ENCODE assay signal across 9 mouse cellular contexts in the genomic region with DNA sequence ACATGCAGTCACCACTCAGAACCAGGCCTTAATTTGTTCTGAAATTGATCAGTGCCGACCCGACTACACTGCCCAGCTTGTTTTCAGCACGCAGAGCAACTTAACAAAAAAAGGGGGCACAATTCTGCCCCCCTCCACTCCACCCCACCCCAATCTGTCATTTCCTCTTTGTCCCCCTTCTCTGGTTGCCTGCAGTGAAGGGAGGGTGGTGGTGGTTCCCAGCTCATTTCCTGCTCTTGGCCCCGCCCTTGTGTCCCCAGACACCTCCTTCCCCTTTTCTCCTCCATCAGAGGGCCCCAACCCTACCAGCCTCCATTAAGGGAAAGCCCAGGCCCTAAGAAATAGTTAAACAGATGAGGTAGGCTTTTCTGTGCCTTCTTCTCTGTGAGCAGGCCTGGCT. TPM values are rescaled to one million over a fixed set of nuclear protein-coding genes. Genes with fewer than 3 reads are reported as not detected.
DNase-seq lines count a peak whose midpoint lies in the region; ATAC-seq and TF ChIP-seq lines count a peak whose summit lies in the region.
"Had no signal": no experiment of that assay in that cellular context is flagged by ENCODE, and none has a peak within 500 bp of the region (broad histone marks: within the 10 kb centered on the region; RNA-seq: fewer than 3 reads in every experiment).

No protein-coding gene starts in this region.

- peak overlapping the region; percentile 27 to 32; a peak in 2 of 4 replicates for H3K4me3 ChIP-seq in ES-E14 (ENCODE audit: insufficient read depth in 1 of 2, low read depth in 1 of 2, low read length in 2 of 2, poor library complexity in 1 of 2, severe bottlenecking in 1 of 2)
- H3K4me3 ChIP-seq in liver, embryonic 11.5 days (ENCODE audit: low read depth, low read length), result peak overlapping the region; percentile 35
- H3K4me3 ChIP-seq in midbrain, embryonic 16.5 days (ENCODE audit: low read depth, low read length), result no peak overlapping the region
- H3K4me3 ChIP-seq in forebrain, embryonic 12.5 days (replicated peaks), result no peak overlapping the region
- H3K4me3 ChIP-seq: neural tube, embryonic 13.5 days had no signal

- H3K27ac ChIP-seq in ES-E14 (ENCODE audit: insufficient read depth, low read depth, low read length, poor library complexity, severe bottlenecking), result 0 out of 2 replicates have a peak overlapping the region, but pooled peaks have one; percentile 8
- H3K27ac ChIP-seq in liver, embryonic 11.5 days (ENCODE audit: low read depth, low read length), result no peak overlapping the region
- no peak overlapping the region for H3K27ac ChIP-seq in midbrain, embryonic 16.5 days (ENCODE audit: low read length)
- H3K27ac ChIP-seq in forebrain, embryonic 12.5 days, result no peak overlapping the region
- H3K27ac ChIP-seq: neural tube, embryonic 13.5 days had no signal

- H3K4me1 ChIP-seq in ES-E14 (ENCODE audit: control insufficient read depth in 2 of 2, insufficient read depth in 2 of 2, low read length in 2 of 2, poor library complexity in 1 of 2), result peaks cover 5 to 31% of the 10 kb centered on the region in 2 experiments; a peak in 3 of 4 replicates
- no peaks in the 10 kb centered on the region; the same call in none of the 2 replicates for H3K4me1 ChIP-seq in liver, embryonic 11.5 days (replicated peaks; ENCODE audit: control insufficient read depth, insufficient read depth, low read length)
- no peaks in the 10 kb centered on the region for H3K4me1 ChIP-seq in midbrain, embryonic 16.5 days (ENCODE audit: control insufficient read depth, insufficient read depth, low read length)
- no peaks in the 10 kb centered on the region for H3K4me1 ChIP-seq in forebrain, embryonic 12.5 days
- H3K4me1 ChIP-seq: neural tube, embryonic 13.5 days had no signal

- no peaks in the 10 kb centered on the region for H3K9me3 ChIP-seq in ES-E14 (ENCODE audit: control insufficient read depth, insufficient read depth, low read depth, low read length)
- no peaks in the 10 kb centered on the region for H3K9me3 ChIP-seq in liver, embryonic 11.5 days (ENCODE audit: control insufficient read depth, low read length)
- no peaks in the 10 kb centered on the region for H3K9me3 ChIP-seq in midbrain, embryonic 16.5 days (replicated peaks; ENCODE audit: control insufficient read depth, low read length, poor library complexity, severe bottlenecking)
- no peaks in the 10 kb centered on the region for H3K9me3 ChIP-seq in forebrain, embryonic 12.5 days
- H3K9me3 ChIP-seq: neural tube, embryonic 13.5 days had no signal

- WGBS in liver, embryonic 11.5 days, result 46% methylated on average over 4 of the region's 4 CpGs
- WGBS in midbrain, embryonic 16.5 days, result 88% methylated on average over 4 of the region's 4 CpGs
- 83% methylated on average over 4 of the region's 4 CpGs for WGBS in forebrain, embryonic 12.5 days

- no peaks in the 10 kb centered on the region for H3K27me3 ChIP-seq in liver, embryonic 11.5 days (replicated peaks; ENCODE audit: control insufficient read depth, insufficient read depth, low read length)
- no peaks in the 10 kb centered on the region for H3K27me3 ChIP-seq in midbrain, embryonic 16.5 days (ENCODE audit: control insufficient read depth, insufficient read depth, low read depth, low read length)
- peaks cover 14% of the 10 kb centered on the region; the same call in 1 of the 2 replicates for H3K27me3 ChIP-seq in forebrain, embryonic 12.5 days
- H3K27me3 ChIP-seq: neural tube, embryonic 13.5 days had no signal

- peak overlapping the region; percentile 61 for H3K4me2 ChIP-seq in liver, embryonic 11.5 days
- H3K4me2 ChIP-seq in midbrain, embryonic 16.5 days (ENCODE audit: low read length), result no peak overlapping the region
- H3K4me2 ChIP-seq in forebrain, embryonic 12.5 days, result no peak overlapping the region
- H3K4me2 ChIP-seq: neural tube, embryonic 13.5 days had no signal

- no peaks in the 10 kb centered on the region for H3K36me3 ChIP-seq in ES-E14 (ENCODE audit: control insufficient read depth, insufficient read depth, low read length, poor library complexity, severe bottlenecking)
- H3K36me3 ChIP-seq in liver, embryonic 11.5 days (ENCODE audit: control insufficient read depth, insufficient read depth, low read length), result no peaks in the 10 kb centered on the region
- no peaks in the 10 kb centered on the region for H3K36me3 ChIP-seq in midbrain, embryonic 16.5 days (ENCODE audit: control insufficient read depth, insufficient read depth, low read length)
- no peaks in the 10 kb centered on the region for H3K36me3 ChIP-seq in forebrain, embryonic 12.5 days (replicated peaks)
- H3K36me3 ChIP-seq: neural tube, embryonic 13.5 days had no signal

- peak; percentile 93 for DNase-seq in 416B (ENCODE audit: low read depth)
- no peak for DNase-seq in ES-E14 (ENCODE audit: low read depth, low spot score)
- no peak for DNase-seq in liver, embryonic 11.5 days (ENCODE audit: low spot score)
- DNase-seq in cerebellum, adult 9-11 months, result no peak
- no peak for DNase-seq in urinary bladder, postnatal 25 days (ENCODE audit: low spot score)

- no peak overlapping the region for H3K9ac ChIP-seq in ES-E14 (ENCODE audit: insufficient read depth, low read depth, low read length, poor library complexity, severe bottlenecking)
- H3K9ac ChIP-seq in liver, embryonic 11.5 days (ENCODE audit: low read depth, low read length), result no peak overlapping the region; the same call in 1 of the 2 replicates
- no peak overlapping the region for H3K9ac ChIP-seq in midbrain, embryonic 16.5 days (ENCODE audit: low read depth, low read length)
- H3K9ac ChIP-seq in forebrain, embryonic 12.5 days, result no peak overlapping the region
- H3K9ac ChIP-seq: neural tube, embryonic 13.5 days had no signal

- in situ Hi-C loops in ES-E14 (cut with MboI; ENCODE audit: low sequenced_read_pairs in 2 of 2, unreplicated experiment in 2 of 2), result no loop called here

- ATAC-seq in liver, embryonic 11.5 days (replicated peaks; ENCODE audit: low FRiP score), result peak; percentile 46; the same call in 1 of the 2 replicates
- peak; percentile 75 for ATAC-seq in neutrophil, adult 5-6 weeks (ENCODE audit: extremely low read depth, insufficient number of reproducible peaks, low FRiP score, poor library complexity, severe bottlenecking)
- no peak for ATAC-seq in midbrain, embryonic 16.5 days
- ATAC-seq in forebrain, embryonic 12.5 days (ENCODE audit: low FRiP score), result no peak

TF ChIP-seq in ES-E14, 5 proteins besides CTCF, POLR2A, EP300 and RAD21:
- no peak for TF ChIP-seq ZC3H11A (IDR thresholded peaks at IDR 0.05; ENCODE audit: borderline replicate concordance, low read depth, low read length)
TF ChIP-seq in ES-E14: peak in this region for 0.

RNA-seq across cellular contexts. Expression of gene Arhgap30, which starts 1.3 kb away (rescaled TPM):
- total RNA-seq in ES-E14 (2012; rRNA removed), result 8.0 and 9.0 TPM in 2 replicates
- 3.5 and 3.8 TPM in 2 replicates for polyA plus RNA-seq in liver, embryonic 11.5 days (2014; fragmentation: Nextera tagmentation; extraction: Ambion mirVana)
- total RNA-seq in neutrophil, adult 5-6 weeks (2017), result 441 and 469 TPM in 2 replicates
- 0.45 and 0.59 TPM in 2 replicates for polyA plus RNA-seq in midbrain, embryonic 16.5 days (2015; fragmentation: Nextera tagmentation; extraction: Ambion mirVana)
- 0.69 and 0.75 TPM in 2 replicates for polyA plus RNA-seq in forebrain, embryonic 12.5 days (2016; fragmentation: Nextera tagmentation; extraction: Ambion mirVana)

RNA-seq across cellular contexts. Expression of gene Nectin4, which starts 20.2 kb away (rescaled TPM):
- total RNA-seq in ES-E14 (2012; rRNA removed), result 1.9 and 3.0 TPM in 2 replicates
- 0.25 and 0.53 TPM in 2 replicates for polyA plus RNA-seq in liver, embryonic 11.5 days (2014; fragmentation: Nextera tagmentation; extraction: Ambion mirVana)
- 2.2 and 2.9 TPM in 2 replicates for total RNA-seq in neutrophil, adult 5-6 weeks (2017)
- polyA plus RNA-seq in midbrain, embryonic 16.5 days (2015; fragmentation: Nextera tagmentation; extraction: Ambion mirVana), result 3.6 and 3.9 TPM in 2 replicates
- polyA plus RNA-seq in forebrain, embryonic 12.5 days (2016; fragmentation: Nextera tagmentation; extraction: Ambion mirVana), result 1.0 and 1.1 TPM in 2 replicates

RNA-seq across cellular contexts. Expression of gene Usf1, which starts 21.0 kb away (rescaled TPM):
- 151 and 164 TPM in 2 replicates for total RNA-seq in ES-E14 (2012; rRNA removed)
- 51.0 and 53.2 TPM in 2 replicates for polyA plus RNA-seq in liver, embryonic 11.5 days (2014; fragmentation: Nextera tagmentation; extraction: Ambion mirVana)
- 111 and 138 TPM in 2 replicates for total RNA-seq in neutrophil, adult 5-6 weeks (2017)
- polyA plus RNA-seq in midbrain, embryonic 16.5 days (2015; fragmentation: Nextera tagmentation; extraction: Ambion mirVana), result 197 and 201 TPM in 2 replicates
- 175 and 190 TPM in 2 replicates for polyA plus RNA-seq in forebrain, embryonic 12.5 days (2016; fragmentation: Nextera tagmentation; extraction: Ambion mirVana)

RNA-seq across cellular contexts. Expression of gene Tstd1, which starts 28.6 kb away (rescaled TPM):
- 6.2 and 11.2 TPM in 2 replicates for total RNA-seq in ES-E14 (2012; rRNA removed)
- 1.6 and 1.7 TPM in 2 replicates for polyA plus RNA-seq in liver, embryonic 11.5 days (2014; fragmentation: Nextera tagmentation; extraction: Ambion mirVana)
- 8.8 and 15.2 TPM in 2 replicates for total RNA-seq in neutrophil, adult 5-6 weeks (2017)
- polyA plus RNA-seq in midbrain, embryonic 16.5 days (2015; fragmentation: Nextera tagmentation; extraction: Ambion mirVana), result 6.2 and 7.6 TPM in 2 replicates
- 9.0 and 11.0 TPM in 2 replicates for polyA plus RNA-seq in forebrain, embryonic 12.5 days (2016; fragmentation: Nextera tagmentation; extraction: Ambion mirVana)

RNA-seq across cellular contexts. Expression of gene Klhdc9, which starts 29.5 kb away (rescaled TPM):
- total RNA-seq in ES-E14 (2012; rRNA removed), result 0.85 and 1.1 TPM in 2 replicates
- 0.66 and 0.77 TPM in 2 replicates for polyA plus RNA-seq in liver, embryonic 11.5 days (2014; fragmentation: Nextera tagmentation; extraction: Ambion mirVana)
- 0.58 TPM in 1 of 2 replicates, not detected in the other for total RNA-seq in neutrophil, adult 5-6 weeks (2017)
- polyA plus RNA-seq in midbrain, embryonic 16.5 days (2015; fragmentation: Nextera tagmentation; extraction: Ambion mirVana), result 4.3 and 4.6 TPM in 2 replicates
- polyA plus RNA-seq in forebrain, embryonic 12.5 days (2016; fragmentation: Nextera tagmentation; extraction: Ambion mirVana), result 2.5 and 2.6 TPM in 2 replicates

Comparison
In these comparisons a context has a peak if more than half of its experiments do, and no peak if none do; other contexts are left out.
1. H3K4me3 ChIP-seq: peak in ES-E14 (2 of 2) and liver, embryonic 11.5 days (single experiment); none in midbrain, embryonic 16.5 days (single experiment) and forebrain, embryonic 12.5 days (single experiment).
2. ATAC-seq: peak in liver, embryonic 11.5 days (single experiment) and neutrophil, adult 5-6 weeks (single experiment); none in midbrain, embryonic 16.5 days (single experiment) and forebrain, embryonic 12.5 days (single experiment).